Mouse (Mus musculus) common myeloid progenitor, adult 5-6 weeks (primary cell): ENCODE data around the gene Bzw1. TPM values are rescaled to one million over a fixed set of nuclear protein-coding genes. Genes with fewer than 3 reads are reported as not detected.
"Not testable (repeated sequence)": the region's sequence is repeated elsewhere in the genome, so short reads cannot be mapped to it uniquely, and the experiment has no call there.

Experiments used
- ATAC-seq: replicated peaks from 2 replicates; pipeline ENCODE4 v1.8.0; 2016; ENCODE audit warnings: low read depth, mild to moderate bottlenecking, moderate TSS enrichment, inconsistent platforms; ENCODE audit not compliant: poor library complexity, severe bottlenecking
- total RNA-seq: library from RNA; stranded (forward); fragments of 200-1000, 187-1606 nt; gene quantifications from 2 replicates; pipeline ENCODE4 v1.2.3, GENCODE M21; 2017

Gene Bzw1
- total RNA-seq: 194 and 196 TPM in 2 replicates

GRCm38 (mm10) chr1:58392652-58393283 lies at the start of gene Bzw1:
TSS of gene Bzw1 (plus strand) at chr1:58392898.
- ATAC-seq: peak; percentile 87

DNA sequence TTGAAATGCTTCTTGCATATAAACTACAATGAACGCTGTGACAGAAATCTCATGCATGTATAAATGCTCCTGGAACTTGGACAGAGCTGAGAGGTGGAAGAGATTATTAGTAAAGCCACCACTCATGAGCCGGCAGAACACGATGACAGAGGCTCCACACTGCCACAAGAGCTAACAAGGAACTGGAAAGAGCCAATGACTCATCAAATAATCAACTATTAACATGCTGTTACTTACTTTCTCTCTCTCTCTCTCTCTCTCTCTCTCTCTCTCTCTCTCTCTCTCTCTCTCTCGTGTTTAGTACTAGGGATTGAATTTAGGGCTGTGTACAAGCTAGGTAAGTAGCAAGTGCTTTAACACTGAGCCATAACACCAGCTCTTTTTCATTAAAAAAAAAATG lies 48.8 kb upstream of the Bzw1 start:
- peak; percentile 65 for ATAC-seq

DNA sequence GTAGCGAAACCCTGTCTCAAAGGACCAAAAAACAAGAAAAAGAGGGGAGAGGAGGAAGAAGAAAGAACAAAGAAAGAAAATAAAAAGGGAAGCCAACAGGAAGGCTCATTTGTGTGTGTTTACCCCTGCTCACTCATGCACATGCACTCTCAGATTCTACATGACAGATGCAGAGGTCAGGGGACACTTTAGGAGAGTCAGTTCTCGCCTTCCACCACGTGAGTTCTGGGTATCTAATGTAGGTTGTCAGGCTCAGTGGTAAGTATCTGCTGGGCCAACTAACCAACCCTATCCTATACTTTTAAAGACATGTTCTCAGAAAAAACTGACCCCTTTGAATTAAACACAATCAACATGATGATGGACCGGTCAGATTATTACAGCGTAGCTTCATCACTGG lies 48.1 kb upstream of the Bzw1 start:
- no peak for ATAC-seq

DNA sequence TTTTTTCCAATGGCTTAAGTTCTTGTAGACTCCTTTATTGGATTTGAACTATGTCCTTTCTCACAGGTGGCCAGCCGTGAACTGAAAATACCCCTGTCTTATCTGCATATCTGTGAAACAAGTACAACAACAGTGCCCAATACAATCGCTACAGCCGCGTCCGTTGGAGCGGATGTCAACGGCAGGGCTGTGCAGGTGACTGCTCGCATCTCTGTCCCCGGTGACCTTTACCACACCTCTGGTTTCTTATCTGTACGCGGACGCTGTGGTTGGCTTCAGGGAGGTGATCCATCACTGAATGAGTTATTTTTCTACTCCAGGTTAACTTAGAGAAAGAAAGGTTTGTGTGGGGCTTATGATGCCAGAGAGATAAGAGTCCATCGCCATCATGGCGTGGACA lies 46.5 kb upstream of the Bzw1 start:
- ATAC-seq: no peak

- ATAC-seq: peak; percentile 76
These were observed 44.0 kb upstream of the Bzw1 start for GRCm38 (mm10) chr1:58348712-58349111.

DNA sequence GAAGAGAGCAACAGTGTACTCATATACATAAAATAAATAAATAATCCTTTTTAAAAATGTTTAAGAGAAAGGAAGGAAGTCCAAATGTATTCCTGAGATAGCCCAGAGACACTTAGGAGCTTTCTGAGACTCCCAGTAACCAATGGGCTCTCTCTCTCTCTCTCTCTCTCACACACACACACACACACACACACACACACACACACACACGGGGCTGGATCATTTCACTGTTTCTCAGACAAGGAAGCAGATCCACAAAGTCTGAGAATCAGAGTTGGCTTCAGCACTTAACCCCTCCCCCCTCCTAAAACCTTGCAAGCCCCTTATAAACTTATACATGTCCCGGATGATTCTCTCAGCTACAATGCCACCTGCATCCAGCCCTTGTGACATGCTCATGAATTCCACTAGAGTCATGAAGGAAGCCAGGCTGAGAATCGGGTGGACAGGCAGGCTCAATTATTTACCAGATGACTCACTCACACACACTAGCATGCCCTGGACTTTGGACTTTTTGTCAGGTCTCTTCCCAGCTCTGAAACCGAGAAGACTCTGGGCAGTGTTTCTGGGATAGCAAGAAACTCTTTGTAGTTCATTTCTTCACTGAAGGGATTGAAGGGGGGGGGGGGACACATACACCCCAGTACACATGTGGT lies 39.3 kb upstream of the Bzw1 start:
- ATAC-seq: no peak

DNA sequence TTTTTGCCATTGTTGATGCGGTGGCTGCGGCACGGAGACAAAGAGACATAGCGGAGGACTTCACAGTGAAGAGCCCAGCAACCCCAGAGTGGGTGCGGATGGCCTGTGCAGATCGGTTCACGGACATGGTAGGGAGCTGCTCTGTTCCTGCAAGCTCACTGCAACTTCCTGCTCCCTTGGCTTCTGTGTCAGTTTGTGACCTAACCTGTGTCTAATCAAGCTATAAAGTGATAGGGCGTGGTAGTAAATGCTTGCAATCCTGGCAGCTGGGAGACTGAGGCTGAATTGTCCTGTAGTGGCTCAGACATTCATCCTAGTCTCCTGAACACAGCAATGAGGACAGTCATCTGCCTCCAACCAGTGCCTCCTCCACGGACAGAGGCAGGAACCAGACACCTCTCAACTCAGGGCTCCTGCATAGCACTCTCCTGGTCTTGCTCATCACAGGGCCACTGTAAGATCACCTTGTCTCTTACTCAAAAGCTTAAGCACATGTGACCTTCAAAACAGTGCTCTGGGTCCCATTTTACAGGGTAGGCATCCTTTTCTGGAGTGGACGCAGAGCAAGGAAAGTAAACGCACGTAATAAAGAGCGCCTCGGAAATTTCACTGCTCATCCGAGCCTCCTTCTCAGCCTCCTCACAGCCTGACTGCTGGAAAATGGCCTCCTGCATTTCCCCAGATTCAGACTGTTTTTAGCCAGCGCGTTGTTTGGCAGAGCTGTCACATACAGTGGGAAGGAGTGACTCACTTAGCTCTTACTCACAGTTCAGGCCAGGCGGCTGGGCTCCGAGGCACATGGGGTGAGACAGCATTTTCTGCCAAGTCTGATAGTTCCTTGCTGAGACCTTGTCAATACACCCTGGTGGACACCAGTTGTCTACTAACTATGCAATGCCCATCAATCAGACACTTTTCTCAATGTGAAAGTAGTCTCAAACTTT lies 33.5 kb upstream of the Bzw1 start:
- ATAC-seq: peak; percentile 91

GRCm38 (mm10) chr1:58362296-58362695 lies 30.4 kb upstream of the Bzw1 start:
- no peak for ATAC-seq

- no peak for ATAC-seq
These were observed 28.1 kb upstream of the Bzw1 start for GRCm38 (mm10) chr1:58364551-58364950.

GRCm38 (mm10) chr1:58365829-58366228 lies 26.9 kb upstream of the Bzw1 start:
- ATAC-seq: no peak

DNA sequence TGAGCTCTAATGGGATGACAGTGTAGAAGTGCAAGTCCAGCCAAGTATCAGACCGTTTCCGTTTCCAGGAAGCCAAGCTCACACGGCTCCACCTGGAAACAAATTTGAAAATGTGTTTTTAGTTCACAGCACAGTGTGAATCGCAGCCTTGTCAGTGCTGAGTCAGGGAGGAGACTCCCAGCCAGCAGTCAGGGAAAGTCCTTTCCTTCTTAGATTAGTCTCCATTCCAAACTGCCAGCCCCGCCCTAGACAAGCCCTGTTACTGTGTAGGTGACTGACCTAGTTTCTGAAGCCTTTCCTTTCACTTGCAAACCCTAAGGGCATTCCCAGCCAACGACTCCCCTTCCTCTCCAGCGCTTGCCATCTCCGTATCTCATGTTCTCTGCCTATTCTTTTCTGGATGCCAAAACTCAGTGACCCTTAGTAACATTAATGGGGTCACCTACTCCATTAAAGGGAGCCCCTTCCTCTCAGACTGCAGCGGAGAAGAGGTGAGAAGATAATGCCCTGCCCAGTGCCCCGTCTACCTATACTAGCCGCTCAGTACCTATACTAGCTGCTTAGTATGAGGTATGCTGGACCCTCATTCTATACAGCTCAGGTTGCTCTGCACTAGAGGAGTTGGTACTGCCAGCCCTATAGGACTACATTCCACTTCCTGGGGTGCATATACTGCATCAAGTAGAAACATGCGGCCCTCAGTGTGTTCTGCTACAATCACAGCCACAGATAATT lies 25.8 kb upstream of the Bzw1 start:
- ATAC-seq: no peak

DNA sequence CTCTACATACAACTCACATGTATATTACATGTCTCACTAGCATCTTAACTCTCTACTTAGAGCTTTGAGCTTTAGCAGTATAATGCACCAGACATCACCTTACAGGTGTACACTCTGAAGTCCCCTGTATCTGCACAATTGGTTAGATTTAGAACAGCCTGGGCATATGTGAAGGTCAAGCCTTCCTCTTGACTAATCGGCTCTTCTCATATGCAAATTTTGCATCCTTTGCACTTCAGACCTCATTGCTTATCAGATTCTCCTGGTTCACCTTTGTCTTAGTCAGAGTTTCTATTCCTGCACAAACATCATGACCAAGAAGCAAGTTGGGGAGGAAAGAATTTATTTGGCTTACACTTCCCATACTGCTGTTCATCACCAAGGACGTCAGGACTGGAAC lies 23.0 kb upstream of the Bzw1 start:
- ATAC-seq: no peak

- ATAC-seq: not testable (repeated sequence)
These were observed 18.4 kb upstream of the Bzw1 start for GRCm38 (mm10) chr1:58374266-58374665.

DNA sequence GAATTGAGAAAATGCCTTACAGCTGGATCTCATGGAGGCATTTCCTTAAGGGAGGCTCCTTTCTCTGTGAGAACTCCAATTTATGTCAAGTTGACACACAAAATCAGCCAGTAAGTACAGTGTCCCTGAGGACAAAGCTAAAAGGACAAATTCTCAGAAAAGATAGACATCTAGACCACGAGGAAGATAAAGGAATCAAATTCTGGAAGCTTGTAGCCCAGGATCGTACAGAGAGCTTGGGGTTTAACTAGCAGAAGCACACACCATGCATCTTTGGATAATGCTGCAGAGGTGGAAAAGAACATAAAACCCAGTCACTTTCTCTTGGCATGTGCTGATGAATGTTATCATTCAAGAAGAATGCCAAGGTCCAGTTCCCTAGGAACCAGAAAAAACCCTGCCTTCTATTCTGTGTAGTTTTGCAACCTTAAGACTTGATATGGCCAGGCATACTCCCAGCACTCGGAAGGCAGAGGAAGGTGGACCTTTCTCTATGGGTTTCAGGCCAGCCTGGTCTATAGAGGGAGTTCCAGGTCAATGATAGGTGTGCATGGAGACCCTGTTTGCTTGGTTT lies 17.0 kb upstream of the Bzw1 start:
- ATAC-seq: no peak

- no peak for ATAC-seq
These were observed 10.0 kb upstream of the Bzw1 start for GRCm38 (mm10) chr1:58382586-58383281.

DNA sequence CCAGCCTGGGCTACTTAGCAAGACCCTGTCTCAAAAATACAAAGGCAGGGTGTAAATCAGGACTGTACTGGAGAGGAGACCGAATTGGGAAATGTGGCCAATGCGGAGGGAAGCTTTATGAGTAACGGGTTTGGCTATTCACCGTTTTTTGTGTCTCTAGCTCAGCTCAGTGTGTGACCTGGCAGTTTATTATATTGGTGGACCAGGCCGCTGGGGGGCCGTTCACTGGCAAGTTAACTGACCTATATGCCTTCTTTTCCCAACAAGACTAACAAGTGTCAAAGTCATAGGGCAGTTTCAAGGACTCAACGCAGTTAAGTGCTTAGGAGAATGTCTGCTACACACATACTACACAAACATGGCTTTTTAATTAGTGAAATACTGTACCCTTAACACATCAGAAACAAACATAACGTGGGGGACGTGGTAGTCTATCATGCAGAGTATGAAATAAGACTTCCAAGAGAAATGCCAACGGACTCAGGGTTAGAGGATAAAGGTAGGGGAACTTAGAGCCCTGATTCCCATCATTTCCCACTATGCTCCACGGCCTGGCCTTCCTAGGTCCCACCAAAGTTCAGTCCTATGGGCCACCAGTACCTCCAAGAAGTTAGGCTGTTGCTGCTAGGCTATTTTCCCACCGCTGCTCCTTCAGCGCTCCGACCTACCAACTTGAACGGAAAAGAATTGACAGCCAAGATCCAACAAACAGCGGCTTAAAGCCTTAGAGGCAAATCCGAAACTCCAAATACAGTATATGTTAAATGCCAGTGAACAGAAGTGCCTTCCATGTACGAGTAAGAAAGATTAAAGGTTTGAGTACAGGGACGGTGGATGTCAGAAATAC lies 1.1 kb upstream of the Bzw1 start:
- no peak for ATAC-seq

DNA sequence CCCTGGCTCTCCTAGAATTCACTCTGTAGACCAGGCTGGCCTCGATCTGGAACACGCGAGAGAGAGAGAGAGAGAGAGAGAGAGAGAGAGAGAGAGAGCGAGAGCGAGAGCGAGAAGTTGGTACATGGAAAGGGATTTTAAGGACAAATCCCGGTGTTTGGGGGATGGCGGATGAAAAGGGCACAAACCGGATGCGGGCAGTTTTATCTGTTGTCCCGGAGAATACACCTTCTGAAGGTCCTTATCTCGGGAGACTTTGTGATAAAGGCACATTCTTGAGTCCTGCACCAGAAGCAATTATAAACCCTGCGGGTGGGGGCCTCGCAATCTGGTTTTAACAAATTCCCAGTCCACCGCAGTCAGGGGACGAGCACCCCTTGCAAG lies 438 bp upstream of the Bzw1 start:
- ATAC-seq: 0 out of 2 replicates have a peak, but pooled peaks have one; percentile 3
